Mouse (Mus musculus): ENCODE data around the gene Insl3.
"Not testable (repeated sequence)": the region's sequence is repeated elsewhere in the genome, so short reads cannot be mapped to it uniquely, and the experiment has no call there.

Gene Insl3

GRCm38 (mm10) chr8:71709134-71709799 is 20.3 kb downstream of the Insl3 start:
- peak in 1 of 2 experiments; percentile 41 for DNase-seq (ENCODE audit: low spot score in 2 of 2)

- DNase-seq (ENCODE audit: low spot score in 2 of 2) = peak; percentile 81 to 87
Observed at GRCm38 (mm10) chr8:71709800-71710446, 20.9 kb downstream of the Insl3 start.

- no peak for DNase-seq (ENCODE audit: low spot score in 2 of 2)
Observed at GRCm38 (mm10) chr8:71711574-71711973, 22.6 kb downstream of the Insl3 start.

DNA sequence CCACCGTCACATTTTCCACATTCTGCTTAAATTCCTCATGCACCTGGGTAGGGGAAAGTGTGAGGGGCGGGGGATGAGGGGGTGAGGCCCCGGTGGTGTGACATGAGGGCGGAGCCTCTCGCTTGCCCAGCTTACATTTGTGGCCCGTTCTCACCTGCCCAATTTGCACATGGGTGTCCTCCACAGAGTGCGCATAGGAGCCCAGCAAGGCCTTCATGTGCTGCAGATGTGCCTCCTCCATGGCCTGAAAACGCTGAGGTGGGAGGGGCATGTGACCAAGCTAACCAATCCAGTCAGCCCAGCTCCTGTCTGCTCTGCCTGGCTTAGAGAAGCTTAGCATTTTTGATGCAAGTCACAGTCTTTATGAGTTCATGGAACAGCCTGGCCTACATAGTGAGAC is 26.5 kb downstream of the Insl3 start:
- no peak for DNase-seq (ENCODE audit: low spot score in 2 of 2)

- no peak for DNase-seq (ENCODE audit: low spot score in 2 of 2)
Observed at GRCm38 (mm10) chr8:71716561-71717053, 27.6 kb downstream of the Insl3 start.

GRCm38 (mm10) chr8:71717096-71717495 is 28.1 kb downstream of the Insl3 start:
- DNase-seq (ENCODE audit: low spot score in 2 of 2) = no peak

GRCm38 (mm10) chr8:71718252-71718651 is 29.2 kb downstream of the Insl3 start:
- no peak for DNase-seq (ENCODE audit: low spot score in 2 of 2)

DNA sequence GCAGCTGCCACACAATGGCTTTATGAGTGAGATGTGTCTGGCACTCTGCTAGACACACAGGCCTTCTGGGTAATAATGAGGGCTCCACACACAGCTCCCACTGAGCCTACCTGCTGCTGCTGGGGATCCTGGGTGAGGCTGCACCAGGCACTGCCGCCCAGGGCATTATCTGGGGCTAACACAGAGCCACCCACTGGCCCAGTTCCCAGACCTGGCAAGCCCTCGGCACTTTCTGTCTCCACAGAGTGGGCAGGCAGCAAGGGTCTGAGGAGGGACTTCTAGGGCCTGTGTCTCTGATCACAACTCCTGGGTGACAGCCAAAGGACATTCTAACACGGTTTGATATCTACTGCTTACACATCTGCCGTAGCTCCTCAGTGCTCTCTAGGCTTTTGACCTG is 30.2 kb downstream of the Insl3 start:
- DNase-seq (ENCODE audit: low spot score in 2 of 2) = no peak

- DNase-seq (ENCODE audit: low spot score in 2 of 2) = peak; percentile 73 to 76
Observed at GRCm38 (mm10) chr8:71719928-71720457, 31.0 kb downstream of the Insl3 start.

DNA sequence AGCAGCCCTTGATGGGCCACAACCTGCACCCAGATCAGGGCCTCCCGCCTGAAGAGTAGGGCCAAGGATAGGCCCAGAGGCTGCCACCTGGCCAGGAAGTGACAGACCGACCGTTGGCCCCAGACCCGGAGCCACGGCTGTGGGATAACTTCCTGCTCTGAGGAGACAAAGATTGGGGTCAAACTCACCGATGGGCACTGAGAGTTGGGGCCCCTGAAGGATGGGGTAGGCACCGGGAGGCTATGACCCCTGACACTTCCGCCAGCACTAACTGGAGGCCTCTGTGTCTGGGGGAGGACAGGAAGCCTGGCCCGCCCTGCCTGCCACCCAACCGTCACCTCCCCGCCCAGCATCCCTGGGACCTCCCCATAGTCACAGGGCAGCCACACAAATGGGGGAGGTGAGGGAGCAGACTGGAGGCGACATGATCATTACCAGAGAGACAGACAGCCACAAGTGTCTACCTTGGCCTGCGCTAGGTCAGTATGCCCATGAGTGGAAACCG is 34.1 kb downstream of the Insl3 start:
- no peak for DNase-seq (ENCODE audit: low spot score in 2 of 2)

DNA sequence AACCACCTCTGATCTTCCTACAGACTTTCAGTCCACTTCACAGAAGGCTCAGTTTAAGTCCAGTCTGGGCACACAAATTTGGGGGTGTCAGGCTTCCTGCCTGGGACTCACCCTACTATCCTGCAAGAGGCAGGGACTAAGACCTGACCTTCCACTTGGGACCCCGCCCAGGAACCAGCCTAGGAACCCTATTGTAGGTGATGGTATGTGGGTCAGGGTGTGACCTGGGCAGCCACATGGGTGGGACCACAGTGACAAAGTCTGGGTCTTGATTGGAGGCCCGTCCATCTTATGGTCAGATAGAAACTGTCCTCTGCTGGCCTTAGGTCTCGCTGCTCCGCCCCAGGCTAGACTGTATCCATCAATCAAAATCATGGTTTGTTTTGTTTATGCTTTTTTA is 35.4 kb downstream of the Insl3 start:
- no peak for DNase-seq (ENCODE audit: low spot score in 2 of 2)

DNA sequence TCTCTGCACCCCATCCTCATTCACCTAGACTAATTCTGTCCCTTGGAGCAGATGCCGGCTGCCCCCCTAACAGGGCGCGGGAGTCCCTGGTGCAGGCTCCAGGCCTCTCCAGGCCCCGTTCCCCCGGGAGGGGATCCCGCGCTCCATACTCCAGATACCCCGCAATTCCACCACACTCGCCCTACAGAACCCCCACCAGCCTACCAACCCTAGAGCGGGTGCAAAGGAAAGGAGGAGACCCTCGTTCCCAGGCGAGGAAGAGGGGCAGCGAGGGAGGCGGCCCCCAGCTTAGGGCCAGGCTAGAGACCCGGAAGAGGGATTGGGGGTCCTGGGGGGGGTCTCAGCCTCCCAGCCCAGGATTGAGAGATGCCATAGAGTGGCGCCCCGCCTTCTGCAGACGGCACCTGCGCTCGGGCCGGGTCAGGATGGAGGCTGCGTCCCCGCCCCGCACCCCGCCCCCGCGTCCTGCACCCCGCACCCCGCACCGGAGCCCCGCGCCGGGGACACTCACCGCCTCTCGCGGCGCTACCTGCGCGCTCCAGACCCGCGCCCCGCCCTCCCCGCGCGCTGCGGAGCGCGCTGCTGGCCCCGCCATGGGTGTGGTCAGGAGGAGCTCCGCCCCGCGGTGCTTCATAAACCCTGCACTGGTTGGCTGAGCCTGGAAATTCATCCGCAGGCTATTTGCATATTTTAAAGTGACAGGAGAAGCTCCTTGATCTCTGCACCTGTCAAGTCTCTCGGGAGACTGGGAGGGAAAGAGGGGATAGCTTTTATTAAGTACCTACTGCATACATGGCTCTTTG is 36.3 kb downstream of the Insl3 start, which contains the start of gene Fcho1:
Fcho1 (minus strand) TSS at position 595 of the 803 bp plus-strand sequence.
- DNase-seq (ENCODE audit: low spot score in 2 of 2) = peak; percentile 79 to 83

DNA sequence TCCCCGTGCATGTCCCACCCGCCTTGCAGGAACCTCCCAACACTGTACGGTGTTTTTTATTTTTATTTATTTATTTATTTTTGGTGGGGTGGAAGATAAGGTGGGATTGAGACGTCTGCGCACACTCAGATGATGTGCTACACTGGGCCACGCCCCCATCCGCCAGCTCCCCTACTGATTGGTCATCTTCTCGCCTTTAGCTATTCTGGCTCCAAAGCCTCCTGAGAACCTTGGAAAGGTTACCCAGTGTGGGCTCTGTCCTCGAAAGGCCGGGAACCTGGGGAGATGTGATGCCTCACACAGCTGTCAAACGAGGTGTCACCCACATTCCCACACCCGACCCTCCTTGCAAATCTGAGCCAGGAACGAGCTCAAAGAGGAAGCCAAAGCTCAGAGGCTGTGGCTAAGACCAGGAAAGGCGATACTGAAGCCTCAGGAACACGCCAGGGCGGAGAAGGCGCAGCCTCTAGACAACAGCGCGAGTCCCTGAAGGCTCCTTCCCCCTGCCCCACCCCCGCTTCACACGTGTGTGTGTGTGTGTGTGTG is 39.3 kb downstream of the Insl3 start:
- DNase-seq (ENCODE audit: low spot score in 2 of 2) = peak in 1 of 2 experiments; percentile 53

- no peak for DNase-seq (ENCODE audit: low spot score in 2 of 2)
Observed at GRCm38 (mm10) chr8:71728826-71729620, 40.0 kb downstream of the Insl3 start.

- no peak for DNase-seq (ENCODE audit: low spot score in 2 of 2)
Observed at GRCm38 (mm10) chr8:71731652-71732230, 42.7 kb downstream of the Insl3 start.

- not testable (repeated sequence) for DNase-seq (ENCODE audit: low spot score in 2 of 2)
Observed at GRCm38 (mm10) chr8:71738316-71738715, 49.3 kb downstream of the Insl3 start.
